Mouse (Mus musculus): ENCODE measurements around the gene Ino80e.

GRCm38 (mm10) chr7:126847116-126847420, 15.1 kb downstream of the Ino80e start, which contains the start of gene Doc2a:
- no peak for TF ChIP-seq CTCF (IDR thresholded peaks at IDR 0.05; ENCODE audit: low read depth)
- TF ChIP-seq EP300 (IDR thresholded peaks at IDR 0.05; ENCODE audit: low read depth) = no peak

All from liver, embryonic 14.5 days (tissue).